Mouse (Mus musculus): ENCODE data around the gene Chsy1. TPM values are rescaled to one million over a fixed set of nuclear protein-coding genes. Genes with fewer than 3 reads are reported as not detected.

Chsy1 gene
- total and polyA plus RNA-seq, 2 experiments = 1.3 to 3.4 TPM

DNA sequence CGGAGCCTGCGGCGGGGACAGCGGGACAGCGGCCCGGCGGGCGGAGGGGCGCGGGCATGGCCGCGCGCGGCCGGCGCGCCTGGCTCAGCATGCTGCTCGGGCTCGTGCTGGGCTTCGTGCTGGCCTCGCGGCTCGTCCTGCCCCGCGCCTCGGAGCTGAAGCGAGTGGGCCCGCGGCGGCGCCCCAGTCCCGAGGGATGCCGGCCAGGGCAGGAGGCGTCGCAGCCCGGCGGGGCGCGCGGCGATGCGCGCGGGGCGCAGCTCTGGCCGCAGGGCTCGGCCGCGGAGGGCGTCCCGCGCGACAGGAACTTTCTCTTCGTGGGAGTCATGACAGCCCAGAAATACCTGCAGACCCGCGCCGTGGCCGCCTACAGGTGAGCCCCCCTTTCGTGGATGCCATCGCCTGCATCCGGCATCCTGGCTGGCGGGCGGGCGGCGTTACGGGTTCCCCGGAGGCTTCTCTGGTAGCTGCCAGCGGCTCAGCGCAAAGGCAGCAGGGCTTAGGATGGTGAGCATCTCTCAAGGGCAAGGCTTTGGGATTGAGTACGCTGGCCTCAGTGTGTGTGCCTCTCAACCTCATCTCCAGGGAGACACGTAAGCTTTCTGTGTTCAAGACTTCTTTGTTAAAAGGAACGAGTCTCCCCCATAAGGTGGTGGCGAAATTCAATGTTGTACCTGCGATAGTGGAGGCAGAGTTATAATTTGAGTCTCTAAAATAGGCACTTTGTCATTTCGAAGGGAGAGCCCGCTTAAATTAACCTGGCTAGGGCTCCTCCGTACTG is 730 bp downstream of the Chsy1 start:
- no peak overlapping the region for H3K27ac ChIP-seq (replicated peaks; ENCODE audit: insufficient read depth, low read depth, low read length)
- peak overlapping the region; percentile 88 for H3K4me3 ChIP-seq (ENCODE audit: insufficient read depth, low read depth, low read length)
- no peaks in the 10 kb centered on the region for H3K36me3 ChIP-seq (ENCODE audit: control insufficient read depth, insufficient read depth, low read length)
- 0 out of 2 replicates have a peak, but pooled peaks cover 4% of the 10 kb centered on the region for H3K27me3 ChIP-seq (ENCODE audit: control insufficient read depth, insufficient read depth, low read length)
- TF ChIP-seq CTCF (IDR thresholded peaks at IDR 0.05; ENCODE audit: low read depth, low read length) = no peak
- no peak for TF ChIP-seq POLR2A (IDR thresholded peaks at IDR 0.05; ENCODE audit: extremely low read depth, insufficient read depth, low read length)
- peaks cover 5% of the 10 kb centered on the region for H3K4me1 ChIP-seq (ENCODE audit: control insufficient read depth, insufficient read depth, low read length)
- peaks cover 9% of the 10 kb centered on the region; the same call in 1 of the 2 replicates for H3K79me2 ChIP-seq (ENCODE audit: control insufficient read depth, insufficient read depth, low read length)
- DNase-seq (ENCODE audit: extremely low read depth, low read depth, low spot score) = no peak
- H3K9ac ChIP-seq (ENCODE audit: low read depth, low read length) = peak overlapping the region; percentile 85
- WGBS = 7% methylated on average over 71 of the region's 77 CpGs

DNA sequence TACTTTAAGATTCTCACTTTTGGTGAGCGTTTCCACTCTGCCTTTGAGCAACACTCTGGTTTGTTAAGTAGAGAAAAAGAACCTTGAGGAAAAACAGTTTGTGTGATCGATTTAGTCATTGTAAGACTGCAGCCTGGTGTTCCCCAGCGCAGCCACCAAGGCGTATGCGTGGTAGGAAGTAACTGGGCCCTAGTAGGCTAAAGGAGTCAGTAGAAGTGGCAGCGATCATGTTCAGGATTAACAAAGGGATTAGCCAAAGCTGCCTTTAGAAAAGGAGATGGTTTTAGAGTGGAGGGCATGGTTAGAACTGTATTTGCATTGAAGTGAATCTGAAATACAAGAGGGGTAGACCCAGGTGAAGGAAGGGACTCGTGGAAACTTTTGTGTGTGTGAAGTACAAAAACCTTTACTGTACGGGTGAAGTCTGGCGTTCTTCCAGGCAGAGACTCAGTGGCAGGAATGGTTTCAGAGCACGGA is 1.4 kb downstream of the Chsy1 start:
- 0 out of 2 replicates have a peak overlapping the region, but pooled peaks have one; percentile 29 for H3K9ac ChIP-seq (ENCODE audit: low read depth, low read length)
- TF ChIP-seq CTCF (IDR thresholded peaks at IDR 0.05; ENCODE audit: low read depth, low read length) = no peak
- no peak for TF ChIP-seq POLR2A (IDR thresholded peaks at IDR 0.05; ENCODE audit: extremely low read depth, insufficient read depth, low read length)
- DNase-seq (ENCODE audit: extremely low read depth, low read depth, low spot score) = no peak
- H3K4me3 ChIP-seq (ENCODE audit: insufficient read depth, low read depth, low read length) = peak overlapping the region; percentile 88
- H3K27ac ChIP-seq (replicated peaks; ENCODE audit: insufficient read depth, low read depth, low read length) = no peak overlapping the region
- H3K4me1 ChIP-seq (ENCODE audit: control insufficient read depth, insufficient read depth, low read length) = peaks cover 3% of the 10 kb centered on the region
- peaks cover 9% of the 10 kb centered on the region; the same call in 1 of the 2 replicates for H3K79me2 ChIP-seq (ENCODE audit: control insufficient read depth, insufficient read depth, low read length)
- WGBS = 51% methylated on average over 10 of the region's 10 CpGs
- no peaks in the 10 kb centered on the region for H3K36me3 ChIP-seq (ENCODE audit: control insufficient read depth, insufficient read depth, low read length)
- H3K27me3 ChIP-seq (ENCODE audit: control insufficient read depth, insufficient read depth, low read length) = 0 out of 2 replicates have a peak, but pooled peaks cover 4% of the 10 kb centered on the region

DNA sequence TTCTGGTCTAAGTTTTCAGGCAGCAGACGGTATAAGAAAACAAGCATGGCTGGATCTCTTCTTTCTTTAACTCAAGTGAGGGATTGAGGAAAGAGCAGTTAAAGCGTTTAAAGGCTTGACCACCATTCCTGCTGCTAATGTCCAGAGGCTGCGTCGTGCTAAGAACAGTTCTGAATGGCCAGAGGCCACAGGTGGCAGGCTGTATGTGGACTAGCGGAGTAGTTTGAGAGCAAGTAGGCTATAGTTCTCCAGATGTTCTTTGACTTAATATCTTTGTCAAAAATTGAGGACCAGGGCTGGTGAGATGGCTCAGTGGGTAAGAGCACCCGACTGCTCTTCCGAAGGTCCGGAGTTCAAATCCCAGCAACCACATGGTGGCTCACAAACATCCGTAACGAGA is 1.9 kb downstream of the Chsy1 start:
- 89% methylated on average over 10 of the region's 10 CpGs for WGBS
- Histone ChIP-seq H3K79me2 (ENCODE audit: control insufficient read depth, insufficient read depth, low read length) (peaks cover 9% of the 10 kb centered on the region; the same call in 1 of the 2 replicates), H3K27ac (replicated peaks; ENCODE audit: insufficient read depth, low read depth, low read length) (no peak overlapping the region), H3K4me3 (ENCODE audit: insufficient read depth, low read depth, low read length) (peak overlapping the region; percentile 6; the same call in 1 of the 2 replicates), H3K27me3 (ENCODE audit: control insufficient read depth, insufficient read depth, low read length) (0 out of 2 replicates have a peak, but pooled peaks cover 4% of the 10 kb centered on the region), H3K9ac (ENCODE audit: low read depth, low read length) (no peak overlapping the region), H3K36me3 (ENCODE audit: control insufficient read depth, insufficient read depth, low read length) (no peaks in the 10 kb centered on the region), H3K4me1 (ENCODE audit: control insufficient read depth, insufficient read depth, low read length) (peaks cover 2% of the 10 kb centered on the region)
- no peak for DNase-seq (ENCODE audit: extremely low read depth, low read depth, low spot score)
- TF ChIP-seq CTCF (IDR thresholded peaks at IDR 0.05; ENCODE audit: low read depth, low read length) = no peak
- TF ChIP-seq POLR2A (IDR thresholded peaks at IDR 0.05; ENCODE audit: extremely low read depth, insufficient read depth, low read length) = no peak

DNA sequence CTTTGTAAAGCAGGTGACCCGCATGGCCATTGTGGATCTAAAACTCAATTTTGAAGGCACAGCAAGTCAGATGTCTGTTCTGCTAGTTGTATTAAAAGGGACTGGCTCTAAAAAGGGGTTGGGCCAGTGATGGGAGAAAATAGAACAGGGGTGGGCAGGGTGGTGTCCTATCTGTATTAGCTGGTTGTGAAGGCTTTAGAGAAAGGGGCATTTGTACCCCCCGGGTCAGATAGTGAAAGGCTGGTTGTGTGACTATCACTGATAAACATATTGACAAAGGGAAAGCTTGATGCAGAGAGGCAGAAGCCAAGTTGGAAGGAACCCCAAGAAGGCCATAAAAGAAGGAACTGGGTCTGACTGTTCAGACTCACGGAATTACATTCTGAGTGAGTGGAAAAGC is 4.2 kb downstream of the Chsy1 start:
- H3K36me3 ChIP-seq (ENCODE audit: control insufficient read depth, insufficient read depth, low read length) = no peaks in the 10 kb centered on the region
- 0 out of 2 replicates have a peak, but pooled peaks cover 4% of the 10 kb centered on the region for H3K27me3 ChIP-seq (ENCODE audit: control insufficient read depth, insufficient read depth, low read length)
- no peak overlapping the region for H3K9ac ChIP-seq (ENCODE audit: low read depth, low read length)
- no peak overlapping the region for H3K27ac ChIP-seq (replicated peaks; ENCODE audit: insufficient read depth, low read depth, low read length)
- no peak overlapping the region for H3K4me3 ChIP-seq (ENCODE audit: insufficient read depth, low read depth, low read length)
- H3K79me2 ChIP-seq (ENCODE audit: control insufficient read depth, insufficient read depth, low read length) = peaks cover 14% of the 10 kb centered on the region; the same call in 1 of the 2 replicates
- DNase-seq (ENCODE audit: extremely low read depth, low read depth, low spot score) = no peak
- peaks cover 2% of the 10 kb centered on the region for H3K4me1 ChIP-seq (ENCODE audit: control insufficient read depth, insufficient read depth, low read length)
- TF ChIP-seq POLR2A (IDR thresholded peaks at IDR 0.05; ENCODE audit: extremely low read depth, insufficient read depth, low read length) = no peak
- TF ChIP-seq CTCF (IDR thresholded peaks at IDR 0.05; ENCODE audit: low read depth, low read length) = no peak
- WGBS = 88% methylated on average over 3 of the region's 3 CpGs

DNA sequence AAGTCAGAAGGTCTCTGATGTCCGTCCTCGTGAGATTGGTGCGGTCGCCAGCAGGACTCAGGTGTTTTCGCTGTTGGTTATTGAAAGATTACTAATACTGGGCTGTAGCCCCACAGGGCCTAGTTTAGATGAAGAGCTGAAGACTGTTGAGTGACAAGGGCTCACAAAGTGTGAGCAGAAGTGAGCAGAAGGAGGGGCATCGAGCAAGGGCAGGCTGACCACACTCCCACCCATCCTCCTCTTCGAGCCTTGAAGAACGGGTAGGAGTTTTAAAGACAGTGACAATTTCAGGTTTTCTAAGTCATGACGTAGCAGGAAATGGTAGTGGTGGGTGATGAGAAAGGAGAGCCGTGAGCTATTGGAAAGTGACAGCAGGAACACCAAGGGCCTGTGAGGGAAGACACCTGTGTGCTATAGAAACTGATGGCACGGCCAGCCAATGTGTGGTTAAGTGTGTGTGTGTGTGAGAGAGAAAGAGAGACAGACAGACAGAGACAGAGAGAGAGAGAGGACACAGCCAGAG is 6.6 kb downstream of the Chsy1 start:
- H3K36me3 ChIP-seq (ENCODE audit: control insufficient read depth, insufficient read depth, low read length) = no peaks in the 10 kb centered on the region
- no peak overlapping the region for H3K27ac ChIP-seq (replicated peaks; ENCODE audit: insufficient read depth, low read depth, low read length)
- H3K79me2 ChIP-seq (ENCODE audit: control insufficient read depth, insufficient read depth, low read length) = peaks cover 9% of the 10 kb centered on the region; the same call in 1 of the 2 replicates
- DNase-seq (ENCODE audit: extremely low read depth, low read depth, low spot score) = no peak
- no peak overlapping the region for H3K9ac ChIP-seq (ENCODE audit: low read depth, low read length)
- no peaks in the 10 kb centered on the region for H3K27me3 ChIP-seq (ENCODE audit: control insufficient read depth, insufficient read depth, low read length)
- TF ChIP-seq POLR2A (IDR thresholded peaks at IDR 0.05; ENCODE audit: extremely low read depth, insufficient read depth, low read length) (no peak), CTCF (IDR thresholded peaks at IDR 0.05; ENCODE audit: low read depth, low read length) (no peak)
- H3K4me1 ChIP-seq (ENCODE audit: control insufficient read depth, insufficient read depth, low read length) = no peaks in the 10 kb centered on the region; the same call in none of the 2 replicates
- 90% methylated on average over 11 of the region's 11 CpGs for WGBS
- H3K4me3 ChIP-seq (ENCODE audit: insufficient read depth, low read depth, low read length) = no peak overlapping the region

Measured in liver, adult 2 months (tissue).